20 mouse cellular contexts compared by ENCODE assay signal in genomic region chr6:33308646-33309045, GRCm38 (mm10).
"Had no signal": no experiment of that assay in that cellular context is flagged by ENCODE, and none has a peak within 500 bp of the region (broad histone marks: within the 10 kb centered on the region; RNA-seq: fewer than 3 reads in every experiment).

No protein-coding gene starts in this region.

- H3K36me3 ChIP-seq: kidney, embryonic 15.5 days; limb, embryonic 15.5 days; liver, embryonic 15.5 days; neural tube, embryonic 13.5 days had no signal

- H3K9me3 ChIP-seq: kidney, embryonic 15.5 days; limb, embryonic 12.5 days; limb, embryonic 15.5 days; liver, embryonic 12.5 days; liver, embryonic 15.5 days; lung, embryonic 15.5 days; megakaryocyte, embryonic 14.5 days; midbrain, embryonic 10.5 days; midbrain, embryonic 13.5 days; neural tube, embryonic 13.5 days had no signal

- H3K4me1 ChIP-seq: kidney, embryonic 15.5 days; limb, embryonic 12.5 days; limb, embryonic 15.5 days; liver, embryonic 12.5 days; liver, embryonic 15.5 days; lung, embryonic 15.5 days; midbrain, embryonic 13.5 days had no signal

- H3K27ac ChIP-seq: kidney, embryonic 15.5 days; limb, embryonic 12.5 days; limb, embryonic 15.5 days; liver, embryonic 12.5 days; liver, embryonic 15.5 days; lung, embryonic 15.5 days; midbrain, embryonic 10.5 days; midbrain, embryonic 13.5 days; neural tube, embryonic 13.5 days had no signal

- DNase-seq: kidney, postnatal 10 days; kidney, postnatal 4 days; left cerebral cortex, postnatal 4 days; lung, adult 18-20 months; lung, postnatal 10 days; lung, postnatal 36 days; retina, postnatal 1 day; thymus, adult 18-20 months; thymus, postnatal 36 days had no signal

- H3K4me3 ChIP-seq: kidney, embryonic 15.5 days; limb, embryonic 12.5 days; limb, embryonic 15.5 days; liver, embryonic 12.5 days; liver, embryonic 15.5 days; lung, embryonic 15.5 days; megakaryocyte, embryonic 14.5 days; midbrain, embryonic 10.5 days; midbrain, embryonic 13.5 days; myocyte; neural tube, embryonic 13.5 days had no signal

- H3K27me3 ChIP-seq: kidney, embryonic 15.5 days; limb, embryonic 12.5 days; limb, embryonic 15.5 days; liver, embryonic 12.5 days; liver, embryonic 15.5 days; lung, embryonic 15.5 days; megakaryocyte, embryonic 14.5 days; midbrain, embryonic 13.5 days; neural tube, embryonic 13.5 days had no signal
